Mouse (Mus musculus) kidney, embryonic 14.5 days (tissue): ENCODE data around the gene Hist1h1a. TPM values are rescaled to one million over a fixed set of nuclear protein-coding genes. Genes with fewer than 3 reads are reported as not detected.
A peak's percentile ranks its signal among the peaks of the same experiment; 100 is the strongest.

Source experiments
- ATAC-seq: fragments of 200-750 bp; cut with Nextera tagmentation; 2 replicates; pipeline ENCODE4 v1.8.0; 2017; ENCODE audit warnings: moderate number of reproducible peaks, mild to moderate bottlenecking, moderate TSS enrichment, moderate library complexity; ENCODE audit not compliant: low FRiP score, low TSS enrichment
- H3K27ac ChIP-seq: fragments of 300-500 bp; sonication (generic); 2 replicates; pipeline ENCODE4 v1.5.1; 2014; ENCODE audit warnings: low read depth, mild to moderate bottlenecking, low read length, moderate library complexity, mixed read lengths
- H3K27me3 ChIP-seq: fragments of 300-500 bp; sonication (generic); 2 replicates; pipeline ENCODE4 v1.6.1; 2014; ENCODE audit warnings: mild to moderate bottlenecking, low read length; ENCODE audit not compliant: control insufficient read depth, insufficient read depth
- H3K36me3 ChIP-seq: fragments of 300-500 bp; sonication (generic); 2 replicates; pipeline ENCODE4 v1.6.1; 2014; ENCODE audit warnings: low read length, mixed read lengths; ENCODE audit not compliant: control insufficient read depth, insufficient read depth
- H3K4me1 ChIP-seq: fragments of 300-500 bp; sonication (generic); 2 replicates; pipeline ENCODE4 v1.6.1; 2014; ENCODE audit warnings: low read length, mixed read lengths; ENCODE audit not compliant: control insufficient read depth, insufficient read depth
- H3K4me2 ChIP-seq: fragments of 300-500 bp; sonication (generic); replicated peaks from 2 replicates; pipeline ENCODE4 v1.6.1; 2014; ENCODE audit warnings: low read depth, mild to moderate bottlenecking, low read length
- H3K4me3 ChIP-seq: fragments of 300-500 bp; sonication (generic); 2 replicates; pipeline ENCODE4 v1.5.1; 2014; ENCODE audit warnings: mild to moderate bottlenecking, low read length
- H3K9ac ChIP-seq: fragments of 300-500 bp; sonication (generic); 2 replicates; pipeline ENCODE4 v1.6.1; 2014; ENCODE audit warnings: low read depth, mild to moderate bottlenecking, low read length, moderate library complexity
- H3K9me3 ChIP-seq: fragments of 300-500 bp; sonication (generic); 2 replicates; pipeline ENCODE4 v1.6.1; 2016; ENCODE audit warnings: low read length; ENCODE audit not compliant: control insufficient read depth
- whole genome bisulfite sequencing: fragments of 180-500 bp; shearing (Covaris S2); extraction: QIAGEN DNeasy Blood & Tissue Kit; methylation state at CpG from one replicate; pipeline ENCODE4 v1.1.7; 2014; 5-methylcytosine and 5-hydroxymethylcytosine counted together
- polyA plus RNA-seq: library from polyadenylated mRNA; unstranded; fragments of >200 nt; fragmentation: Nextera tagmentation; extraction: Ambion mirVana; gene quantifications from 2 replicates; pipeline ENCODE4 v1.2.1, GENCODE M21; 2014

The Hist1h1a gene
- polyA plus RNA-seq, 1 experiment from 2014 or later, result 3.5 TPM

DNA sequence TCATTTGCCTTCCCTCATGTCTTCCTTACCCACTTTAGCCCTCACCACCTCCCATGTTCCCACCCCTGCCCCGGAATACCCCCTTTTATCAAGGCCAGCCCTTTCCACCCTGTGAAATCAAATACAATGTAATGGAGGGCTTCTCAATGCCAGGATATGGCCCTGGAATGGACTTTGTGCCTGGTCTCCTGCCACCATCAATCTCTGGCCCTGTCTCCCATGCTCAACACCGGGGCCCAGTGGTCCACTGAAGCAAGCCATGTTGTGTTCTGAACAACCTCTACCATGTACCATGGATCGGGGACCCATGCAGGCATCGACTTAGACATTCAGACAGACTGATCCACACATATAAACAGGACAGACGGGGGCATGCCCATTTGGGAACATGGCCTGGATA is 33.8 kb upstream of the Hist1h1a start:
- no peak for ATAC-seq
- Histone ChIP-seq H3K4me1 (peaks cover 5% of the 10 kb centered on the region; the same call in 1 of the 2 replicates), H3K36me3 (no peaks in the 10 kb centered on the region), H3K4me3 (no peak overlapping the region), H3K27me3 (no peaks in the 10 kb centered on the region), H3K9me3 (no peaks in the 10 kb centered on the region), H3K4me2 (no peak overlapping the region), H3K9ac (no peak overlapping the region), H3K27ac (no peak overlapping the region)
- 94% methylated on average over 5 of the region's 5 CpGs for WGBS

DNA sequence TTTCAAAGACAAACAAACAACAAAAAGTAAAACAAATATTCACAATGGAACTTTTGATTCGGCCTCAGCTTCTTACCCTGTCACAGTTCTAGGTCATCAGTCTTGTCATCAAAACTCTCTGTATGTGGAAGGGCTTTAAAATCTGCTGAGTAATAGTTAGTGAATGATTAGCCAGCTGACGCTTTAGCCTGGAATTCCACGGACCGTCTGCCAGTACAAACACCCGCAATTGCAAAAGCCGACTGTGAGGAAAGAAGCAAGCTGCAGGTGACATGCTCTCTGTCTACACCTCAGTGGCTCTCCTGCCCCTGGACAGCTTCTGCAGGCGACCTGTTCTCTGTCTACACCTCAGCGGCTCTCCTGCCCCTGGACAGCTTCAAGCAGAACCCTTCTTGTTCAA is 33.0 kb upstream of the Hist1h1a start:
- Histone ChIP-seq H3K9ac (no peak overlapping the region), H3K27ac (no peak overlapping the region), H3K4me3 (no peak overlapping the region), H3K36me3 (no peaks in the 10 kb centered on the region), H3K27me3 (no peaks in the 10 kb centered on the region), H3K4me1 (peaks cover 5% of the 10 kb centered on the region; the same call in 1 of the 2 replicates), H3K4me2 (no peak overlapping the region), H3K9me3 (no peaks in the 10 kb centered on the region)
- WGBS, result 32% methylated on average over 8 of the region's 8 CpGs
- ATAC-seq, result 0 out of 2 replicates have a peak, but pooled peaks have one; percentile 38

DNA sequence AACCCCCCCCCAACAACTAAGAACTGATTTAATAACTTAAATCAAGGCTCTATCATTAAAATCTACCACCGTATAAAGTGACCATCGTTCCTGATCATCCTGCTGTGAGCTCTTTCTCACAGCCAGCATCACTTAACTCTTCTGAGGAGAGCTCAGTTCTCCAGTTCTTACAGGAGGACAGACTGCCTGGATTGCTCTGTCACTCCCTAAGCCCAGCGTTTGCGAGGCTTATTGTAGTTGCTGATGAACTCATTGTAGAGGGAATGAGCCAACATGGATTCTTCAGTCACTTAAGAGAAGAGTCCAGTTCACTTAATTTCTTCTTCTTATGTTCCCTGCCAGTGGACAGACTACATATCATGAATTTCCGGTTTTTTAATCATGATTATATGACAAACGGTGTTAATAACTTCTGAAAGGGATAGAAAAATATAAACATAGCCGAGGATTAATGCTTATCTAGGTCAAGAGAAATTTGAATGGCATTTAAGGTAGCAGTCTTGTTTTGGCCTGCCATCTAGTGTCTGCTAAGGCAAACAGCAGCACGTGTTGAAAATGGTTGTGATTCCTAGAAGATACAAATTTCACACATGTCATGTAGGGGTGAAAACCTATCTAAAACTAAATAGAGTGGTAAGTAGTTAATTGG is 31.2 kb upstream of the Hist1h1a start:
- no peak overlapping the region for H3K4me3 ChIP-seq

DNA sequence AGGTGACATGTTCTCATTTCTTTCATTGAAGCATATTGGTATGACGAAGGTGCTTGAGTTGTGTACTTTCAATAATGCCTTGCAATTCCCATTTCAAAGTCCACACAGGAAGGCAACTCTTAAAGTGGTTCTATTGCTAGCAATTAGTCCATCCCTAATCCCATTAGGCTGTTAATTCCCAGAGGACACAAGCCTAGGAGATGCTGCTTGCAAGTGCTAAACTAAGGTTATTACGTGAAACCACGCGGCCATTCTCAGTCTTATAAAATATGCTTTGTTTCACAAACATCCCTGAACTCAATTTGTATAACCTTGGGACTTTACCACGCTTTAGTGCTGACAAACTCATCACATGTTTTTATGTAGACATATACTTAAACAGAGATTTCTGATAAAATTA is 26.4 kb upstream of the Hist1h1a start:
- Histone ChIP-seq H3K4me1 (peaks cover 7% of the 10 kb centered on the region; the same call in 1 of the 2 replicates), H3K9ac (no peak overlapping the region), H3K36me3 (no peaks in the 10 kb centered on the region), H3K9me3 (no peaks in the 10 kb centered on the region), H3K27me3 (no peaks in the 10 kb centered on the region), H3K4me2 (no peak overlapping the region), H3K27ac (no peak overlapping the region), H3K4me3 (no peak overlapping the region)
- WGBS, result 79% methylated on average over 5 of the region's 5 CpGs
- ATAC-seq, result no peak

More for the DNA sequence above, 31.2 kb upstream of the Hist1h1a start:
- H3K27me3 ChIP-seq, result no peaks in the 10 kb centered on the region
- peaks cover 5% of the 10 kb centered on the region; the same call in 1 of the 2 replicates for H3K4me1 ChIP-seq
- no peak overlapping the region for H3K27ac ChIP-seq
- WGBS, result 23% methylated on average over 8 of the region's 8 CpGs
- H3K36me3 ChIP-seq, result no peaks in the 10 kb centered on the region
- H3K9me3 ChIP-seq, result no peaks in the 10 kb centered on the region
- H3K4me2 ChIP-seq, result no peak overlapping the region
- no peak overlapping the region for H3K9ac ChIP-seq
- ATAC-seq, result no peak

GRCm38 (mm10) chr13:23738041-23738440 is 25.4 kb upstream of the Hist1h1a start:
- Histone ChIP-seq H3K9ac (peak overlapping the region; percentile 74), H3K4me1 (peaks cover 7% of the 10 kb centered on the region; the same call in 1 of the 2 replicates), H3K36me3 (no peaks in the 10 kb centered on the region), H3K4me3 (peak overlapping the region; percentile 51; the same call in 1 of the 2 replicates), H3K9me3 (no peaks in the 10 kb centered on the region), H3K4me2 (peak overlapping the region; percentile 72), H3K27ac (peak overlapping the region; percentile 99), H3K27me3 (no peaks in the 10 kb centered on the region)
- 27% methylated on average over 4 of the region's 4 CpGs for WGBS
- no peak for ATAC-seq

- Histone ChIP-seq H3K4me1 (peaks cover 7% of the 10 kb centered on the region; the same call in 1 of the 2 replicates), H3K27ac (peak within 1 kb of the TSS; percentile 99), H3K4me2 (peak within 1 kb of the TSS; percentile 72), H3K9ac (peak within 1 kb of the TSS; percentile 74), H3K4me3 (peak within 1 kb of the TSS; percentile 51), H3K9me3 (no peaks in the 10 kb centered on the region), H3K36me3 (no peaks in the 10 kb centered on the region), H3K27me3 (no peaks in the 10 kb centered on the region)
- WGBS, result under 1% methylated on average over 30 of the region's 38 CpGs
- ATAC-seq, result peak; percentile 95
These were observed 24.8 kb upstream of the Hist1h1a start, which contains the start of gene Hist1h1c for GRCm38 (mm10) chr13:23738677-23739068. Gene Hist1h1c (plus strand): TSS chr13:23738808.

DNA sequence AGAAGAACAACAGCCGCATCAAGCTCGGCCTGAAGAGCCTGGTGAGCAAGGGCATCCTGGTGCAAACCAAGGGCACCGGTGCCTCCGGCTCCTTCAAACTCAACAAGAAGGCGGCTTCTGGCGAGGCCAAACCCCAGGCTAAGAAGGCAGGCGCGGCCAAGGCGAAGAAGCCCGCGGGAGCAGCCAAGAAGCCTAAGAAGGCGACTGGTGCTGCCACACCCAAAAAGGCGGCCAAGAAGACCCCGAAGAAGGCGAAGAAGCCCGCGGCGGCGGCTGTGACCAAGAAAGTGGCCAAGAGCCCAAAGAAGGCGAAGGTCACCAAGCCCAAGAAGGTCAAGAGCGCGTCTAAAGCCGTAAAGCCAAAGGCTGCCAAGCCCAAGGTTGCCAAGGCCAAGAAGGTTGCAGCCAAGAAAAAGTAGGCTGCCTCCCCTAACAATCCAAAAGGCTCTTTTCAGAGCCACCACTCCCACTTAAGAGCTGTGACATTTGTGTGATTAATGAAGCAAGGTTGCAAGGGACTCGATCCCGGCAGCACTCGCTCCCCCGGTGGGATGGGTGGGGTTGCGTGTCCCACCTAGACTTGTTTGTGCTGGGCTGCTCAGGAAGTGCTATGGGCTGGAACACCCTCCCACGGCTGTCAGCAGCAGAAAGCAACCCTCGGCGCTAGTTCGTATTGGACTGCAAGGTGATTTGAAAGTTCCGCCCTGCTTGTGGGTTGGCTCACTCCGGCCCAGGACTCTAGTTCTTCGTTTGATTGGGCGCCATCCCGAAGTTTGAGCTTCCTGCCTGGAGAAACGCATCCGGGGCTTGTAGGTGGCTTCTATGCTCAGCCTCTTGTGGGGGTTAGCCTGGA is 24.2 kb upstream of the Hist1h1a start:
- Histone ChIP-seq H3K4me3 (peak overlapping the region; percentile 51), H3K4me2 (peak overlapping the region; percentile 72), H3K9ac (peak overlapping the region; percentile 74), H3K27ac (peak overlapping the region; percentile 99), H3K4me1 (peaks cover 10% of the 10 kb centered on the region; the same call in 1 of the 2 replicates), H3K9me3 (no peaks in the 10 kb centered on the region), H3K36me3 (no peaks in the 10 kb centered on the region), H3K27me3 (no peaks in the 10 kb centered on the region)
- peak; percentile 94 for ATAC-seq
- under 1% methylated on average over 39 of the region's 39 CpGs for WGBS

DNA sequence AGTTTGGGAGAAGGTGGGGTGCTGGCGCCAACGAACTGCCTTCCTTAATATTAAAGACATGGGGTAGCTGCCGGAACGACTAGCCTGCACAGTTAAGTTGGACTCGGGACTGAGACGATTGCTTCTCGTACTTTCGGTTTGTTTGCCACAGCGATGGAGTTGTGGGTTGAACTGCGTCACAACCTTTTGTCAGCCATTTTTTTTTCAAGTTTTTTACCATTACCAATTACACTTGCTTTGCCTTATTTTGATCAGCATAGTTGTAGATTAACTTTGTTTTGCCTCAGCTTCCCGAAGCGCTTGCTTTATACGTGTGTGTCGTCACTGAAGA is 23.6 kb upstream of the Hist1h1a start:
- Histone ChIP-seq H3K4me1 (peaks cover 13% of the 10 kb centered on the region; the same call in 1 of the 2 replicates), H3K4me3 (peak overlapping the region; percentile 51), H3K27ac (peak overlapping the region; percentile 99), H3K27me3 (no peaks in the 10 kb centered on the region), H3K9ac (peak overlapping the region; percentile 74), H3K36me3 (no peaks in the 10 kb centered on the region), H3K4me2 (peak overlapping the region; percentile 72), H3K9me3 (no peaks in the 10 kb centered on the region)
- no peak for ATAC-seq
- under 1% methylated on average over 14 of the region's 14 CpGs for WGBS
